Mouse (Mus musculus) heart, postnatal 0 days (tissue): ENCODE results near the gene Olfr630. TPM values are rescaled to one million over a fixed set of nuclear protein-coding genes. Genes with fewer than 3 reads are reported as not detected.
"Not testable (repeated sequence)": the region's sequence is repeated elsewhere in the genome, so short reads cannot be mapped to it uniquely, and the experiment has no call there.

Source experiments
- ATAC-seq: fragments of 200-750 bp; cut with Nextera tagmentation; 2 replicates; pipeline ENCODE4 v1.8.0; 2017; ENCODE audit warnings: low read depth, moderate number of reproducible peaks, moderate library complexity; ENCODE audit not compliant: insufficient read depth
- DNase-seq: peaks from one replicate; pipeline ENCODE4 v3.0.0-alpha.2; 2016; ENCODE audit warnings: low spot score
- H3K27ac ChIP-seq: fragments of 300-500 bp; sonication (generic); 2 replicates; pipeline ENCODE4 v1.5.1; 2014; ENCODE audit warnings: low read depth, mild to moderate bottlenecking
- H3K27me3 ChIP-seq: fragments of 300-500 bp; sonication (generic); 2 replicates; pipeline ENCODE4 v1.6.1; 2014; ENCODE audit warnings: low read length, mixed read lengths; ENCODE audit not compliant: control insufficient read depth, insufficient read depth
- H3K36me3 ChIP-seq: fragments of 300-500 bp; sonication (generic); replicated peaks from 2 replicates; pipeline ENCODE4 v1.6.1; 2014; ENCODE audit warnings: low read length, mixed read lengths; ENCODE audit not compliant: control insufficient read depth, insufficient read depth
- H3K4me1 ChIP-seq: fragments of 300-500 bp; sonication (generic); 2 replicates; pipeline ENCODE4 v1.6.1; 2014; ENCODE audit warnings: antibody characterized with exemption; ENCODE audit not compliant: control insufficient read depth, insufficient read depth
- H3K4me2 ChIP-seq: fragments of 300-500 bp; sonication (generic); 2 replicates; pipeline ENCODE4 v1.6.1; 2014; ENCODE audit warnings: low read depth, mild to moderate bottlenecking, low read length, moderate library complexity
- H3K4me3 ChIP-seq: fragments of 300-500 bp; sonication (generic); 2 replicates; pipeline ENCODE4 v1.5.1; 2014; ENCODE audit warnings: low read depth, low read length
- H3K9ac ChIP-seq: fragments of 300-500 bp; sonication (generic); replicated peaks from 2 replicates; pipeline ENCODE4 v1.6.1; 2014; ENCODE audit warnings: low read depth, low read length, mixed read lengths
- H3K9me3 ChIP-seq: fragments of 300-500 bp; sonication (generic); replicated peaks from 2 replicates; pipeline ENCODE4 v1.6.1; 2016; ENCODE audit warnings: low read length; ENCODE audit not compliant: control insufficient read depth
- CTCF ChIP-seq: IDR thresholded peaks from 2 replicates; pipeline ENCODE4 v1.5.1; 2016; ENCODE audit warnings: antibody characterized with exemption, control low read depth, low read depth
- EP300 ChIP-seq: IDR thresholded peaks from 2 replicates; pipeline ENCODE4 v1.6.1; 2016; ENCODE audit warnings: antibody characterized with exemption, low read depth
- WGBS: fragments of 180-500 bp; shearing (Covaris S2); extraction: QIAGEN DNeasy Blood & Tissue Kit; methylation state at CpG from one replicate; pipeline ENCODE4 v1.1.7; 2014; 5-methylcytosine and 5-hydroxymethylcytosine counted together
- polyA plus RNA-seq: library from polyadenylated mRNA; unstranded; fragments of >200 nt; fragmentation: Nextera tagmentation; extraction: Ambion mirVana; gene quantifications from 2 replicates; pipeline ENCODE4 v1.2.1, GENCODE M21; 2015
- total RNA-seq: library from RNA; depleted of rRNA; stranded (reverse); fragments of >200 nt; gene quantifications from 2 replicates; pipeline ENCODE4 v1.2.3, GENCODE M21; 2014; ENCODE audit warnings: low replicate concordance

The Olfr630 gene
- total and polyA plus RNA-seq, 2 experiments from 2014 or later: not detected

DNA sequence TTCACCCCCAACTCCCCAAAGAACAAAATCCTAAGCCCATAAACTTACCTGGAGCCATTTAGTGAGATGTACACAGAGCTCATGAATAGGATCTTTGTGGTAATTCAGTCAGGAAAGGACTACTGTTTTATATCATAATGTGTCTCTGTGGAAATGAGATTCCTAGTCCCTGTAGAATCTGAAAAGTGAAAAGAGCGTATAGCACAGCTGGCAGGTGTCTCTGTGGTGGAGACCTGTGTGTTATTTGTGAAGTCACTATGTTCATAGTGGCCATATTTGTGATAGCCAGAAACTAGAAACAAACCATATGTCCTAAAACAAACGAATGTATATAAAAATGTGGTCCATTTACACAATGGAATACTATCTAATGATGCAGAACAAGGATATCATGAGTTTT is 14.4 kb upstream of the Olfr630 start, which contains the start of gene Olfr69:
Gene Olfr69, minus strand, starts transcription at position 101 of the 400 bp plus-strand sequence.
- Histone ChIP-seq H3K4me2 (no peak within 1 kb of the TSS), H3K36me3 (no peaks in the 10 kb centered on the region), H3K9ac (no peak within 1 kb of the TSS), H3K9me3 (no peaks in the 10 kb centered on the region), H3K27ac (no peak within 1 kb of the TSS), H3K4me3 (no peak within 1 kb of the TSS), H3K4me1 (no peaks in the 10 kb centered on the region), H3K27me3 (no peaks in the 10 kb centered on the region)
- DNase-seq (no peak), ATAC-seq (no peak)
- WGBS: 66% methylated on average over 2 of the region's 2 CpGs
- TF ChIP-seq EP300 (no peak), CTCF (no peak)

DNA sequence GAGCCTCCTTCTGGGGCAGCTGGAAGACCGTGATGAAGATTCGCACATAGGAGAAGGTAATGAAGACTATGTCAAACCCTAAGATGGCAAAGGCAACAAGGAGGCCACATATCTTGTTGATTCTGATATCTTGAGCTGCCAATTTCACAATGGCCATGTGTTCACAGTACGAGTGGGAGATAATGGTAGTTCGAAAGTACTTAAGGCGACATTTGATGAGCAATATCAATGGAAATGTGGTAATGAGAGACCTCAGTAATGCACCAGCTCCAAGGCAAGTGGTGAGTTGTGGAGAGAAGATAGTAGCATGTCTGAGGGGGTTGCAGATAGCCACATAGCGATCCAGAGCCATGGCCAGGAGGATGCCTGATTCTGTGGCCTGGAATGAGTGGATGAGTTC is 10.6 kb upstream of the Olfr630 start:
- H3K9me3 ChIP-seq, ATAC-seq, H3K4me1 ChIP-seq, H3K4me3 ChIP-seq, DNase-seq, H3K4me2 ChIP-seq, H3K27ac ChIP-seq, H3K9ac ChIP-seq, H3K27me3 ChIP-seq, H3K36me3 ChIP-seq: not testable (repeated sequence)
- 59% methylated on average over 6 of the region's 6 CpGs for WGBS

GRCm38 (mm10) chr7:103762212-103762611 is 5.1 kb upstream of the Olfr630 start:
- not testable (repeated sequence) for H3K27me3 ChIP-seq, H3K9me3 ChIP-seq, H3K4me3 ChIP-seq, DNase-seq, H3K36me3 ChIP-seq, ATAC-seq, H3K9ac ChIP-seq, H3K4me1 ChIP-seq, H3K4me2 ChIP-seq, H3K27ac ChIP-seq
- 74% methylated on average over 6 of the region's 6 CpGs for WGBS

GRCm38 (mm10) chr7:103744843-103745242 is 12.3 kb downstream of the Olfr630 start, which contains the start of gene Olfr629:
Gene Olfr629, minus strand, starts transcription at chr7:103744943.
- no peaks in the 10 kb centered on the region for H3K27me3 ChIP-seq
- H3K4me1 ChIP-seq: no peaks in the 10 kb centered on the region
- no peak within 1 kb of the TSS for H3K27ac ChIP-seq
- H3K9me3 ChIP-seq: no peaks in the 10 kb centered on the region
- H3K4me2 ChIP-seq: no peak within 1 kb of the TSS
- H3K36me3 ChIP-seq: no peaks in the 10 kb centered on the region
- H3K9ac ChIP-seq: no peak within 1 kb of the TSS
- TF ChIP-seq CTCF: no peak
- no peak for TF ChIP-seq EP300
- no peak within 1 kb of the TSS for H3K4me3 ChIP-seq
- DNase-seq: no peak
- 67% methylated on average over 2 of the region's 2 CpGs for WGBS
- no peak for ATAC-seq

GRCm38 (mm10) chr7:103730074-103730473 is 27.1 kb downstream of the Olfr630 start, which contains the start of gene Olfr628:
Gene Olfr628, plus strand, starts transcription at chr7:103730374.
- Histone ChIP-seq H3K4me3 (no peak within 1 kb of the TSS), H3K4me1 (no peaks in the 10 kb centered on the region), H3K27ac (no peak within 1 kb of the TSS), H3K9me3 (no peaks in the 10 kb centered on the region), H3K9ac (no peak within 1 kb of the TSS), H3K4me2 (no peak within 1 kb of the TSS), H3K27me3 (no peaks in the 10 kb centered on the region), H3K36me3 (no peaks in the 10 kb centered on the region)
- ATAC-seq: no peak
- TF ChIP-seq CTCF: no peak
- no peak for TF ChIP-seq EP300
- no peak for DNase-seq
- WGBS: 78% methylated on average over 1 of the region's 1 CpGs

DNA sequence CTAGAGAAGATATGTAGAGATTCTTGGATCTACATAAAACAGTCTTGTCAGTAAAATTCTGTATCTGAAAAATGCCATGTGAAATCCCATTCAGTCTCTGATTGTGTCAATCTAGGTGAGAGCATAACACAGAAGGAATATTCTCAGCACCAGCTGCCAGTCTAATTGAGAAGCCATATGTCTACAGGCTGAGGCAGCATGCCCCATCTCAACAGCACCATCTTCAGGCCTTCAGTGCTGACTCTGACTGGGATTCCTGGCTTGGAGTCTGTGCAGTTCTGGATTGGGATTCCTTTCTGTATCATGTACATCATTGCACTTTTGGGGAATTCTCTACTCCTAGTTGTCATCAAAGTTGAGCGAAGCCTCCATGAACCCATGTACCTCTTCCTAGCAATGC is 40.7 kb downstream of the Olfr630 start:
- not testable (repeated sequence) for H3K27me3 ChIP-seq, H3K27ac ChIP-seq, ATAC-seq, H3K36me3 ChIP-seq, H3K4me3 ChIP-seq, H3K9me3 ChIP-seq, H3K4me1 ChIP-seq, H3K4me2 ChIP-seq, H3K9ac ChIP-seq, DNase-seq
- WGBS: 86% methylated on average over 1 of the region's 1 CpGs
